Mouse (Mus musculus) kidney, embryonic 15.5 days (tissue): ENCODE measurements at regions not wholly inside any gene's neighbourhood (a gene's known extent, or its start where the extent isn't known, plus 50 kb on each side); places are given as distances from the start of the nearest gene placed in this dataset.
"Not testable (repeated sequence)": the region's sequence is repeated elsewhere in the genome, so short reads cannot be mapped to it uniquely, and the experiment has no call there.

Experiments
- ATAC-seq: fragments of 200-750 bp; cut with Nextera tagmentation; replicated peaks from 2 replicates; pipeline ENCODE4 v1.8.0; 2017; ENCODE audit warnings: moderate TSS enrichment; ENCODE audit not compliant: low FRiP score
- H3K27ac ChIP-seq: fragments of 300-500 bp; sonication (generic); 2 replicates; pipeline ENCODE4 v1.5.1; 2015; ENCODE audit warnings: mild to moderate bottlenecking, inconsistent platforms
- H3K27me3 ChIP-seq: fragments of 300-500 bp; sonication (generic); 2 replicates; pipeline ENCODE4 v1.6.1; 2015; ENCODE audit warnings: inconsistent platforms
- H3K36me3 ChIP-seq: fragments of 300-500 bp; sonication (generic); 2 replicates; pipeline ENCODE4 v1.6.1; 2015; ENCODE audit warnings: inconsistent platforms
- H3K4me1 ChIP-seq: fragments of 300-500 bp; sonication (generic); 2 replicates; pipeline ENCODE4 v1.6.1; 2015; ENCODE audit warnings: inconsistent platforms
- H3K4me2 ChIP-seq: fragments of 300-500 bp; sonication (generic); 2 replicates; pipeline ENCODE4 v1.6.1; 2015; ENCODE audit warnings: moderate library complexity, mild to moderate bottlenecking, inconsistent platforms
- H3K4me3 ChIP-seq: fragments of 300-500 bp; sonication (generic); replicated peaks from 2 replicates; pipeline ENCODE4 v1.5.1; 2015; ENCODE audit warnings: mild to moderate bottlenecking, inconsistent platforms
- H3K9ac ChIP-seq: fragments of 300-500 bp; sonication (generic); 2 replicates; pipeline ENCODE4 v1.6.1; 2015; ENCODE audit warnings: mild to moderate bottlenecking, inconsistent platforms
- H3K9me3 ChIP-seq: fragments of 300-500 bp; sonication (generic); replicated peaks from 2 replicates; pipeline ENCODE4 v1.6.1; 2016; ENCODE audit warnings: inconsistent platforms
- WGBS: fragments of 180-500 bp; shearing (Covaris S2); methylation state at CpG from one replicate; pipeline ENCODE4 v1.1.7; 2015; ENCODE audit warnings: mixed read lengths; 5-methylcytosine and 5-hydroxymethylcytosine counted together

- H3K4me1 ChIP-seq = 0 out of 2 replicates have a peak, but pooled peaks cover 2% of the 10 kb centered on the region
- 0 out of 2 replicates have a peak, but pooled peaks cover 3% of the 10 kb centered on the region for H3K9me3 ChIP-seq
- H3K27me3 ChIP-seq = no peaks in the 10 kb centered on the region
- no peak overlapping the region for H3K27ac ChIP-seq
- 60% methylated on average over 5 of the region's 5 CpGs for WGBS
- no peak overlapping the region for H3K4me2 ChIP-seq
- no peak overlapping the region for H3K9ac ChIP-seq
- no peak for ATAC-seq
- H3K4me3 ChIP-seq = no peak overlapping the region
- H3K36me3 ChIP-seq = no peaks in the 10 kb centered on the region
Measured at GRCm38 (mm10) chr7:111896255-111896654, 116.5 kb upstream of the Galnt18 start.

GRCm38 (mm10) chr7:111882991-111883390 is 103.2 kb upstream of the Galnt18 start:
- Histone ChIP-seq H3K4me2 (no peak overlapping the region), H3K4me3 (no peak overlapping the region), H3K27ac (no peak overlapping the region), H3K36me3 (no peaks in the 10 kb centered on the region), H3K9me3 (no peaks in the 10 kb centered on the region), H3K27me3 (no peaks in the 10 kb centered on the region), H3K9ac (no peak overlapping the region), H3K4me1 (no peaks in the 10 kb centered on the region)
- ATAC-seq = no peak
- WGBS = 83% methylated on average over 2 of the region's 2 CpGs

- Histone ChIP-seq H3K4me2 (no peak overlapping the region), H3K9me3 (no peaks in the 10 kb centered on the region), H3K27me3 (no peaks in the 10 kb centered on the region), H3K36me3 (no peaks in the 10 kb centered on the region), H3K4me3 (no peak overlapping the region), H3K27ac (no peak overlapping the region), H3K9ac (no peak overlapping the region), H3K4me1 (no peaks in the 10 kb centered on the region)
- 80% methylated on average over 4 of the region's 4 CpGs for WGBS
- no peak for ATAC-seq
Measured at GRCm38 (mm10) chr7:111880067-111880675, 100.4 kb upstream of the Galnt18 start.

GRCm38 (mm10) chr7:111877591-111877990 is 97.8 kb upstream of the Galnt18 start:
- no peak overlapping the region for H3K27ac ChIP-seq
- H3K4me1 ChIP-seq = no peaks in the 10 kb centered on the region
- 74% methylated on average over 1 of the region's 1 CpGs for WGBS
- no peaks in the 10 kb centered on the region for H3K9me3 ChIP-seq
- H3K27me3 ChIP-seq = no peaks in the 10 kb centered on the region
- no peaks in the 10 kb centered on the region for H3K36me3 ChIP-seq
- no peak overlapping the region for H3K4me2 ChIP-seq
- no peak overlapping the region for H3K4me3 ChIP-seq
- no peak overlapping the region for H3K9ac ChIP-seq
- ATAC-seq = no peak

GRCm38 (mm10) chr7:111875949-111876348 is 96.2 kb upstream of the Galnt18 start:
- no peak overlapping the region for H3K4me2 ChIP-seq
- H3K9ac ChIP-seq = no peak overlapping the region
- no peak overlapping the region for H3K4me3 ChIP-seq
- no peaks in the 10 kb centered on the region for H3K27me3 ChIP-seq
- no peaks in the 10 kb centered on the region for H3K9me3 ChIP-seq
- H3K27ac ChIP-seq = no peak overlapping the region
- ATAC-seq = no peak
- WGBS = 83% methylated on average over 1 of the region's 1 CpGs
- H3K4me1 ChIP-seq = no peaks in the 10 kb centered on the region
- H3K36me3 ChIP-seq = no peaks in the 10 kb centered on the region

- no peaks in the 10 kb centered on the region for H3K27me3 ChIP-seq
- no peaks in the 10 kb centered on the region for H3K9me3 ChIP-seq
- 85% methylated on average over 6 of the region's 6 CpGs for WGBS
Measured at GRCm38 (mm10) chr7:111869337-111869736, 89.6 kb upstream of the Galnt18 start.

GRCm38 (mm10) chr7:111863035-111863434 is 83.3 kb upstream of the Galnt18 start:
- no peak overlapping the region for H3K4me2 ChIP-seq
- H3K4me3 ChIP-seq = no peak overlapping the region
- no peaks in the 10 kb centered on the region for H3K9me3 ChIP-seq
- peaks cover 3% of the 10 kb centered on the region for H3K4me1 ChIP-seq
- no peak overlapping the region for H3K9ac ChIP-seq
- no peaks in the 10 kb centered on the region for H3K27me3 ChIP-seq
- H3K36me3 ChIP-seq = no peaks in the 10 kb centered on the region
- ATAC-seq = no peak
- H3K27ac ChIP-seq = no peak overlapping the region
- 65% methylated on average over 8 of the region's 8 CpGs for whole genome bisulfite sequencing

More at GRCm38 (mm10) chr7:111869337-111869736, 89.6 kb upstream of the Galnt18 start:
- peaks cover 5% of the 10 kb centered on the region for H3K4me1 ChIP-seq
- no peak overlapping the region for H3K4me2 ChIP-seq
- no peak overlapping the region for H3K9ac ChIP-seq
- no peak for ATAC-seq
- no peaks in the 10 kb centered on the region for H3K36me3 ChIP-seq
- H3K27ac ChIP-seq = no peak overlapping the region
- H3K4me3 ChIP-seq = no peak overlapping the region

- not testable (repeated sequence) for H3K4me1 ChIP-seq, H3K27ac ChIP-seq, H3K36me3 ChIP-seq, H3K9ac ChIP-seq, H3K9me3 ChIP-seq, H3K27me3 ChIP-seq, ATAC-seq, H3K4me3 ChIP-seq, H3K4me2 ChIP-seq
- WGBS = 85% methylated on average over 8 of the region's 8 CpGs
Measured at GRCm38 (mm10) chr7:111858291-111858690, 78.5 kb upstream of the Galnt18 start.

- Histone ChIP-seq H3K27ac (no peak overlapping the region), H3K4me1 (no peaks in the 10 kb centered on the region), H3K27me3 (no peaks in the 10 kb centered on the region), H3K36me3 (no peaks in the 10 kb centered on the region), H3K4me2 (no peak overlapping the region), H3K9me3 (no peaks in the 10 kb centered on the region), H3K9ac (no peak overlapping the region), H3K4me3 (no peak overlapping the region)
- 76% methylated on average over 5 of the region's 5 CpGs for WGBS
- no peak for ATAC-seq
Measured at GRCm38 (mm10) chr7:111856977-111857376, 77.2 kb upstream of the Galnt18 start.

GRCm38 (mm10) chr7:111855309-111855708 is 75.5 kb upstream of the Galnt18 start:
- no peak for ATAC-seq
- Histone ChIP-seq H3K4me2 (no peak overlapping the region), H3K9ac (no peak overlapping the region), H3K27me3 (no peaks in the 10 kb centered on the region), H3K4me3 (no peak overlapping the region), H3K27ac (no peak overlapping the region), H3K36me3 (no peaks in the 10 kb centered on the region), H3K4me1 (no peaks in the 10 kb centered on the region), H3K9me3 (no peaks in the 10 kb centered on the region)
- WGBS = 48% methylated on average over 3 of the region's 3 CpGs

GRCm38 (mm10) chr7:111846417-111846816 is 66.6 kb upstream of the Galnt18 start:
- no peak overlapping the region for H3K4me2 ChIP-seq
- 68% methylated on average over 1 of the region's 1 CpGs for WGBS
- no peaks in the 10 kb centered on the region for H3K27me3 ChIP-seq
- no peak overlapping the region for H3K4me3 ChIP-seq
- H3K9me3 ChIP-seq = no peaks in the 10 kb centered on the region
- H3K36me3 ChIP-seq = no peaks in the 10 kb centered on the region
- ATAC-seq = no peak
- no peak overlapping the region for H3K9ac ChIP-seq
- no peaks in the 10 kb centered on the region for H3K4me1 ChIP-seq
- no peak overlapping the region for H3K27ac ChIP-seq

- Histone ChIP-seq H3K4me3 (no peak overlapping the region), H3K9ac (no peak overlapping the region), H3K4me2 (no peak overlapping the region), H3K27me3 (no peaks in the 10 kb centered on the region), H3K27ac (no peak overlapping the region), H3K4me1 (no peaks in the 10 kb centered on the region), H3K36me3 (no peaks in the 10 kb centered on the region), H3K9me3 (no peaks in the 10 kb centered on the region)
- WGBS = 83% methylated on average over 4 of the region's 4 CpGs
- ATAC-seq = no peak
Measured at GRCm38 (mm10) chr7:111843715-111844114, 63.9 kb upstream of the Galnt18 start.

GRCm38 (mm10) chr7:111840826-111841225 is 61.0 kb upstream of the Galnt18 start:
- 80% methylated on average over 1 of the region's 1 CpGs for WGBS

More at GRCm38 (mm10) chr7:111840826-111841225, 61.0 kb upstream of the Galnt18 start:
- ATAC-seq = no peak
- no peak overlapping the region for H3K4me2 ChIP-seq
- H3K9ac ChIP-seq = no peak overlapping the region
- H3K36me3 ChIP-seq = no peaks in the 10 kb centered on the region
- no peaks in the 10 kb centered on the region for H3K27me3 ChIP-seq
- 0 out of 2 replicates have a peak, but pooled peaks cover 2% of the 10 kb centered on the region for H3K4me1 ChIP-seq
- H3K9me3 ChIP-seq = no peaks in the 10 kb centered on the region
- H3K4me3 ChIP-seq = no peak overlapping the region
- H3K27ac ChIP-seq = no peak overlapping the region
